In genomic region chr9:43238631-43239545, GRCm38 (mm10) we compare ENCODE assay signal across 8 mouse cellular contexts. TPM values are rescaled to one million over a fixed set of nuclear protein-coding genes. Genes with fewer than 3 reads are reported as not detected.
A peak's percentile ranks its signal among the peaks of the same experiment; 100 is the strongest.
DNase-seq lines count a peak whose midpoint lies in the region; ATAC-seq lines count a peak whose summit lies in the region.

No protein-coding gene starts in this region.

- peak overlapping the region; percentile 72 for H3K9ac ChIP-seq in lung, embryonic 16.5 days (ENCODE audit: low read length)
- peak overlapping the region; percentile 91 for H3K9ac ChIP-seq in embryonic facial prominence, embryonic 13.5 days
- peak overlapping the region; percentile 88 for H3K9ac ChIP-seq in intestine, embryonic 16.5 days (ENCODE audit: low read depth, low read length)
- peak overlapping the region; percentile 63 for H3K9ac ChIP-seq in midbrain, embryonic 12.5 days (replicated peaks)

- H3K4me2 ChIP-seq in lung, embryonic 16.5 days (ENCODE audit: low read depth, low read length) = peak overlapping the region; percentile 66
- peak overlapping the region; percentile 88 for H3K4me2 ChIP-seq in embryonic facial prominence, embryonic 13.5 days
- H3K4me2 ChIP-seq in intestine, embryonic 16.5 days (ENCODE audit: low read depth, low read length) = peak overlapping the region; percentile 72
- H3K4me2 ChIP-seq in midbrain, embryonic 12.5 days (replicated peaks) = peak overlapping the region; percentile 83

- peak overlapping the region; percentile 73 for H3K27ac ChIP-seq in lung, embryonic 16.5 days (ENCODE audit: low read length)
- peak overlapping the region; percentile 96 for H3K27ac ChIP-seq in embryonic facial prominence, embryonic 13.5 days
- peak overlapping the region; percentile 93 for H3K27ac ChIP-seq in intestine, embryonic 16.5 days (ENCODE audit: low read length)
- H3K27ac ChIP-seq in midbrain, embryonic 12.5 days (replicated peaks) = no peak overlapping the region

- H3K4me1 ChIP-seq in lung, embryonic 16.5 days (replicated peaks; ENCODE audit: control insufficient read depth, insufficient read depth, low read length) = peaks cover 25% of the 10 kb centered on the region
- H3K4me1 ChIP-seq in embryonic facial prominence, embryonic 13.5 days = peaks cover 71% of the 10 kb centered on the region
- H3K4me1 ChIP-seq in intestine, embryonic 16.5 days (ENCODE audit: control insufficient read depth, insufficient read depth, low read length) = peaks cover 44% of the 10 kb centered on the region
- H3K4me1 ChIP-seq in midbrain, embryonic 12.5 days = peaks cover 29% of the 10 kb centered on the region

- peaks cover 4% of the 10 kb centered on the region; the same call in 1 of the 2 replicates for H3K36me3 ChIP-seq in lung, embryonic 16.5 days (ENCODE audit: control insufficient read depth, insufficient read depth, low read length)
- H3K36me3 ChIP-seq in embryonic facial prominence, embryonic 13.5 days = peaks cover 28% of the 10 kb centered on the region
- no peaks in the 10 kb centered on the region for H3K36me3 ChIP-seq in intestine, embryonic 16.5 days (ENCODE audit: control insufficient read depth, insufficient read depth, low read length)
- H3K36me3 ChIP-seq in midbrain, embryonic 12.5 days = no peaks in the 10 kb centered on the region

- ATAC-seq in lung, embryonic 16.5 days (ENCODE audit: low read depth) = peak; percentile 24
- ATAC-seq in embryonic facial prominence, embryonic 13.5 days (ENCODE audit: insufficient number of reproducible peaks, insufficient read depth, low FRiP score, low TSS enrichment, low read depth) = no peak
- peak; percentile 40 for ATAC-seq in intestine, embryonic 16.5 days
- peak; percentile 23 for ATAC-seq in midbrain, embryonic 12.5 days (ENCODE audit: low FRiP score, low read depth)
- ATAC-seq in megakaryocyte-erythroid progenitor cell, adult 5-6 weeks (replicated peaks; ENCODE audit: low FRiP score, low TSS enrichment, poor library complexity, severe bottlenecking) = no peak

- under 1% methylated on average over 45 of the region's 51 CpGs for WGBS in lung, embryonic 16.5 days
- WGBS in embryonic facial prominence, embryonic 13.5 days = 1% methylated on average over 50 of the region's 51 CpGs
- 1% methylated on average over 51 of the region's 51 CpGs for WGBS in intestine, embryonic 16.5 days
- under 1% methylated on average over 50 of the region's 51 CpGs for WGBS in midbrain, embryonic 12.5 days

- H3K4me3 ChIP-seq in lung, embryonic 16.5 days (ENCODE audit: low read length) = peak overlapping the region; percentile 65
- peak overlapping the region; percentile 98 for H3K4me3 ChIP-seq in embryonic facial prominence, embryonic 13.5 days
- peak overlapping the region; percentile 79 for H3K4me3 ChIP-seq in intestine, embryonic 16.5 days (ENCODE audit: low read length)
- peak overlapping the region; percentile 62 for H3K4me3 ChIP-seq in midbrain, embryonic 12.5 days

- no peaks in the 10 kb centered on the region for H3K9me3 ChIP-seq in lung, embryonic 16.5 days (ENCODE audit: control insufficient read depth, low read length)
- no peaks in the 10 kb centered on the region for H3K9me3 ChIP-seq in embryonic facial prominence, embryonic 13.5 days
- no peaks in the 10 kb centered on the region for H3K9me3 ChIP-seq in intestine, embryonic 16.5 days (ENCODE audit: control insufficient read depth, low read length)
- H3K9me3 ChIP-seq in midbrain, embryonic 12.5 days = no peaks in the 10 kb centered on the region

- H3K27me3 ChIP-seq in lung, embryonic 16.5 days (ENCODE audit: control insufficient read depth, insufficient read depth, low read depth, low read length) = no peaks in the 10 kb centered on the region
- no peaks in the 10 kb centered on the region for H3K27me3 ChIP-seq in embryonic facial prominence, embryonic 13.5 days
- H3K27me3 ChIP-seq in intestine, embryonic 16.5 days (replicated peaks; ENCODE audit: control insufficient read depth, insufficient read depth, low read length) = no peaks in the 10 kb centered on the region
- peaks cover 56% of the 10 kb centered on the region for H3K27me3 ChIP-seq in midbrain, embryonic 12.5 days

- DNase-seq in lung, postnatal 36 days = no peak
- no peak for DNase-seq in frontal cortex, postnatal 14 days (ENCODE audit: low spot score in 2 of 2)
- no peak for DNase-seq in urinary bladder, postnatal 25 days (ENCODE audit: low spot score)

RNA-seq across cellular contexts. Expression of gene Oaf, which starts 0.8 kb away (rescaled TPM):
- polyA plus RNA-seq in lung, embryonic 16.5 days (2015; fragmentation: Nextera tagmentation; extraction: Ambion mirVana) = 35.3 and 38.0 TPM in 2 replicates
- 81.8 and 86.1 TPM in 2 replicates for polyA plus RNA-seq in embryonic facial prominence, embryonic 13.5 days (2015; fragmentation: Nextera tagmentation; extraction: Ambion mirVana)
- polyA plus RNA-seq in intestine, embryonic 16.5 days (2015; fragmentation: Nextera tagmentation; extraction: Ambion mirVana) = 11.8 and 44.1 TPM in 2 replicates
- 18.3 and 30.9 TPM in 2 replicates for polyA plus RNA-seq in midbrain, embryonic 12.5 days (2016; fragmentation: Nextera tagmentation; extraction: Ambion mirVana)
- total RNA-seq in megakaryocyte-erythroid progenitor cell, adult 5-6 weeks (2014; fragmentation: Nextera tagmentation) = 23.8 and 24.9 TPM in 2 replicates
- total RNA-seq in megakaryocyte-erythroid progenitor cell, adult 5-6 weeks (2017) = 5.7 and 17.9 TPM in 2 replicates

RNA-seq across cellular contexts. Expression of gene Pou2f3, which starts 28.7 kb away (rescaled TPM):
- 0.13 and 0.19 TPM in 2 replicates for polyA plus RNA-seq in lung, embryonic 16.5 days (2015; fragmentation: Nextera tagmentation; extraction: Ambion mirVana)
- 2.0 and 2.1 TPM in 2 replicates for polyA plus RNA-seq in embryonic facial prominence, embryonic 13.5 days (2015; fragmentation: Nextera tagmentation; extraction: Ambion mirVana)
- polyA plus RNA-seq in intestine, embryonic 16.5 days (2015; fragmentation: Nextera tagmentation; extraction: Ambion mirVana) = 0.24 and 0.34 TPM in 2 replicates
- polyA plus RNA-seq in midbrain, embryonic 12.5 days (2016; fragmentation: Nextera tagmentation; extraction: Ambion mirVana) = not detected in 2 replicates
- total RNA-seq in megakaryocyte-erythroid progenitor cell, adult 5-6 weeks (2014; fragmentation: Nextera tagmentation) = not detected in 2 replicates
- not detected in 2 replicates for total RNA-seq in megakaryocyte-erythroid progenitor cell, adult 5-6 weeks (2017)

Comparison
In these comparisons a context has a peak if more than half of its experiments do, and no peak if none do; other contexts are left out.
1. ATAC-seq: peak in lung, embryonic 16.5 days (single experiment), intestine, embryonic 16.5 days (single experiment) and midbrain, embryonic 12.5 days (single experiment); none in embryonic facial prominence, embryonic 13.5 days (single experiment) and megakaryocyte-erythroid progenitor cell, adult 5-6 weeks (single experiment).
2. Peak in every context shown above with its lines, with median percentiles within 50 percentile points of each other: H3K4me2 ChIP-seq, H3K4me3 ChIP-seq and H3K9ac ChIP-seq.